Mouse (Mus musculus) E14TG2a.4 (cell line): ENCODE results near the gene Spata21.

Experiments
- CTCF ChIP-seq: conservative IDR thresholded peaks from 2 replicates; pipeline ENCODE4 v1.5.1; 2014; ENCODE audit warnings: low read length
- POU5F1 ChIP-seq: IDR thresholded peaks from 2 replicates; pipeline ENCODE4 v1.6.1; 2014; ENCODE audit warnings: low read length, borderline replicate concordance

- no peak for TF ChIP-seq CTCF
- TF ChIP-seq POU5F1, result no peak
Measured at GRCm38 (mm10) chr4:141115398-141115797, 27.3 kb downstream of the Spata21 start.
